Mouse (Mus musculus): ENCODE measurements around the gene Oas1d.
"Not testable (repeated sequence)": the region's sequence is repeated elsewhere in the genome, so short reads cannot be mapped to it uniquely, and the experiment has no call there.

DNA sequence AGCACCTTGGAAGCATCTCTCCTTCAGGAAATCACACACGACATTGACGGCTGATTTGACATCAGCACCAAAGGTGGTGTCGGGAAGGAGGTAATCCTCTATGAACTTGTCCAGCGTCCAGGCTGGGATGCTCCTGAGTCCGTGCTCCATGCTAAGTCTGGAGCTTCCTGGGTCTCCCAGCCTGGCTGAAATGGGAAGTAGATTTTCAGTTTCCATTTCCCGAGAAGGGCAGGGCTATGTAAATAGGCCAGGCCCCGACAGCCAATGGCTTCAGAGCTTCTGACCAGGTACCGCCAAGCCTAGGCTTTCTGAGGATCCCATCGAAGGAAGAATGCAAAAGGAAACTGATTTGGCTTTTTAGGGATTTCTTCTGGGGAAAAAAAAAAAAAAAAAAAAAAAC lies 26.9 kb upstream of the Oas1d start, which contains the start of gene Oas1g:
- TF ChIP-seq ZC3H11A (IDR thresholded peaks at IDR 0.05; ENCODE audit: borderline replicate concordance, low read depth, low read length); CHD2 (IDR thresholded peaks at IDR 0.05; ENCODE audit: low read depth, low read length); HCFC1 (IDR thresholded peaks at IDR 0.05; ENCODE audit: borderline replicate concordance, insufficient read depth, low read length); ZNF384 (IDR thresholded peaks at IDR 0.05; ENCODE audit: low read depth, low read length); MAFK (IDR thresholded peaks at IDR 0.05; ENCODE audit: insufficient read depth, low read depth, low read length): not testable (repeated sequence)
